Mouse (Mus musculus): ENCODE measurements around the gene E330034G19Rik. TPM values are rescaled to one million over a fixed set of nuclear protein-coding genes. Genes with fewer than 3 reads are reported as not detected.

E330034G19Rik gene
- 0.12 and 0.20 TPM in 2 replicates for polyA plus RNA-seq (2015; fragmentation: Nextera tagmentation; extraction: Ambion mirVana)

DNA sequence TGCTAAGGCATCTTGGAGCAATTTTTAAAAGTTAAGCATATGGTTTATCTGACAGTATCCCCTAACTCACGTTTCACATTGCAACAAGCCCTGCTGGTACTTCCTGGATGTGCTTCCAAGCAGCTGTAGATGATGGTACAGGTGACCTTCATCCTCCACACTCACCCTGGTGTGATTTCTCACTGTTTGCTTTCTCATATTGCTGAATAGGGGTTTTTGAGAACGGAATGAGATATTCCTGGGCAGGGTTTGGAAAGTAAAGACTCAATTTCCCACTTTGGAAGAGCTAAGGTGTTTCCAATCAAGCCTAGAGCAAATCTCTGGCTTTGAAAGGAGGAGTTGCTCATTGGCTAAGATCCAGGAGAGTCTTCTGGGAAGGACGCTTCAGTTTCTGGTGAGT is at the start of gene E330034G19Rik:
E330034G19Rik (plus strand) TSS at position 301 of the 400 bp plus-strand sequence.
- ATAC-seq (ENCODE audit: insufficient number of reproducible peaks, low FRiP score, low TSS enrichment, low read depth): no peak
- H3K4me3 ChIP-seq (replicated peaks): no peak within 1 kb of the TSS
- 46% methylated on average over 3 of the region's 3 CpGs for WGBS
- no peaks in the 10 kb centered on the region for H3K4me1 ChIP-seq
- no peaks in the 10 kb centered on the region for H3K27me3 ChIP-seq
- H3K9me3 ChIP-seq (replicated peaks): no peaks in the 10 kb centered on the region
- H3K9ac ChIP-seq: no peak within 1 kb of the TSS
- H3K27ac ChIP-seq (replicated peaks): no peak within 1 kb of the TSS
- no peaks in the 10 kb centered on the region for H3K36me3 ChIP-seq
- H3K4me2 ChIP-seq (replicated peaks): no peak within 1 kb of the TSS

DNA sequence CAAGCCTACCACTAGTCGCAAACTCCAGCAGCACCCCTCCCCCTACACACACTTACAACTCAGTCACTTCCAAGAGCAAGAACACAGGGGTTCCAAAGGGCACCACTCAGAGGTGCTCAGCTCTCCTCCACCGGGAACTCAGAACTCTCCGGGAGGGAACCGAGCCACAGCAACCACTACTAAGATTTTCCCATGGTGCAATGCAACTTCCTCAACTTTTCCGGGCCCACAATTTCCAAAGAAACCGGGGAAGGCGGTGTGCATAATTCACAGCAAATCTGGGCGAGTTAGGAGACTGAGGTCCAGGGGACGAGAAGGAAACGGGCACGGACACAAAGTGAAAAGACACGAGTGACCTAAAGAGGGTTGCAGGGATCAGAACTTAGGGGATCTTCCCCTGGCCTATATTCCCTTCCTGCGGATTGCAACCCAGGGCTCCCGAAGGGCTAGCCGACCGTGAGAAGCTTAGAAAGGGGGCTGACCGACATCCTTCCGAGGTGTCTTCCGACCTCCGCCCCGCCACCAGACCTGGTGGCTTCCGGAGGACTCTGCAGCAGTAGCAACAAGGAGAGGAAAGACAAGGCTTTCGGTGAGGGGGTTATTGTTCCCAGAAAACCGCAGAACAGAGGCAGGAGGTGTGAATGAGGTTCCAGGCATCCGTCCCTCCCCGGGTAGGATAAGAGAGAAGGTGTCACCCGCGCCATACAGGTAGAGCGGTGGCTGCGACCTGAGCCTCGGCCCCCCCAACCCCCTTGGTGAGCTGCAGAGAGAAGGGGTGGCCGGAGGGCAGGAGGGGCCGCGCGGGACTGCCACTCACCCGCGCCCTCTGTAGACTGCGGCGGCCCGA is 48.5 kb upstream of the E330034G19Rik start:
- H3K9ac ChIP-seq: peak overlapping the region; percentile 85
- H3K4me2 ChIP-seq (replicated peaks): peak overlapping the region; percentile 89
- H3K4me1 ChIP-seq: peaks cover 31% of the 10 kb centered on the region
- H3K4me3 ChIP-seq (replicated peaks): peak overlapping the region; percentile 84
- H3K36me3 ChIP-seq: peaks cover 8% of the 10 kb centered on the region; the same call in 1 of the 2 replicates
- no peak; the same call in 1 of the 2 replicates for ATAC-seq (ENCODE audit: insufficient number of reproducible peaks, low FRiP score, low TSS enrichment, low read depth)
- H3K27me3 ChIP-seq: no peaks in the 10 kb centered on the region
- peak overlapping the region; percentile 92 for H3K27ac ChIP-seq (replicated peaks)
- no peaks in the 10 kb centered on the region for H3K9me3 ChIP-seq (replicated peaks)
- under 1% methylated on average over 40 of the region's 40 CpGs for WGBS

DNA sequence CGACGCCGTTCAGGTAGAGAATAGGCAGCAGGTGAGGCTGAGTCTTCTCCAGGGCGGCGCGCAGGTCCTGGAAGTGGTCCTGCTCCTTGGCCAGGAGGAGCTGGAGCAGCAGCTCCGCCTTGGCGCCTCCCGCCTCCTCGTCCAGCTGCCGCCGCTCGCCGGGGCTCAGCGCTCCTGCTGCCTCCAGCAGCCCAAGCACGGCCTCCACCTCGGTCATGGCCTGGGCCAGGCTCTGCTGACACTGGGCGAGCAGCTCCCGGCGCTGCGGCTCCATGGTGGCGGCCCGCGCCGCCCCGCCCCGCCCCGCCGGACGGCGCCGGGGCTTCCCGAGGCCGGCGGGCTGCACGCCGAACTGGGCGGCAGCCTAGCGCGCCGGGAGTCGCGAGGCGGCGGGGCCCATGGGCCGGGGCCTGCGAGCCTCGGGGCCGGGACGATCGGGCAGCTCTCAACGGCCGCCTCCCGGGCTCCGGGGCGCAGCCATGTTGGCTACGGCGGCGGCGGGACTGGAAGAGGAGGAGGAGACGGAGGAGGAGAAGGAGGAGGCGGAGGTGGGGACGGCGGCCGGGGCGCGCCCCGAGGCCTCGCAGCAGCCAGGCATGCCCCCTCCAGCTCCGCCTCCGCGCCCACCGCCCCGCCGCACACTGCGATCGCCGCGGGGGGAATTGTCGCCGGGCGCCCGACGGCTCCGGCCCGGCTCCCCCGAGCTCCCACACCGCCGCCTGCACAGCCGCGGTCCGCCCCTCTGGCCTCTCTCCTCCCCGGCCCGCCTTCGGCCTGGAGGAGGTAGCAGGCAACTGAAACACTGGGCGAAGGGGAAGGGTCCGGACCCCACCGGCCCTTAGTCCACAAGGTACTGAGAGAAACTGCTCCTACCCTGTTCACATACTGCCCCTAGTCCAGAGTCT is 47.6 kb upstream of the E330034G19Rik start, which contains the start of gene Dlg5:
Dlg5 (minus strand) TSS at position 744 of the 905 bp plus-strand sequence.
- peaks cover 8% of the 10 kb centered on the region; the same call in 1 of the 2 replicates for H3K36me3 ChIP-seq
- ATAC-seq (ENCODE audit: insufficient number of reproducible peaks, low FRiP score, low TSS enrichment, low read depth): peak; percentile 88
- peak within 1 kb of the TSS; percentile 84 for H3K4me3 ChIP-seq (replicated peaks)
- H3K27ac ChIP-seq (replicated peaks): peak within 1 kb of the TSS; percentile 92
- WGBS: under 1% methylated on average over 74 of the region's 98 CpGs
- peak within 1 kb of the TSS; percentile 89 for H3K4me2 ChIP-seq (replicated peaks)
- no peaks in the 10 kb centered on the region for H3K9me3 ChIP-seq (replicated peaks)
- H3K9ac ChIP-seq: peak within 1 kb of the TSS; percentile 85
- H3K4me1 ChIP-seq: peaks cover 26% of the 10 kb centered on the region
- no peaks in the 10 kb centered on the region for H3K27me3 ChIP-seq

DNA sequence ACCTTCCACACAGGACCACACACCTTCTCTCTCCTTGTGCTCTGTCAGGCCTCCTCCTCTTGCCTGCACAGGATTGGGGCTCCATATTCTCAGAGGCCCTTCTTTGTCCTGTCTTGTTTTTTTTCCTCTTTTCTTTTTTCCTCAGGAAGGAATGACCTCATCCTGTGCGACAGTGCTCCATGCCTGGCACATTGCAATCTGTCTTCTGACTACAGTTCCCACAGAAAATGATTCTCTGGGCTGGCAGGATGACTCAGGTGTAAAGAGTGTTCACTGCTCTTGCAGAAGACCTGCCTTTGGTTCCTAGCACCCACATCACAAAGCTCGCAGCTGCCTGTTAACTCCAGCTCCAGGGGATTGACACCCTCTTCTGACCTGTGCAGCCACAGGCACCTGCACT is 43.1 kb upstream of the E330034G19Rik start:
- Histone ChIP-seq H3K27ac (replicated peaks) (no peak overlapping the region), H3K4me2 (replicated peaks) (no peak overlapping the region)

DNA sequence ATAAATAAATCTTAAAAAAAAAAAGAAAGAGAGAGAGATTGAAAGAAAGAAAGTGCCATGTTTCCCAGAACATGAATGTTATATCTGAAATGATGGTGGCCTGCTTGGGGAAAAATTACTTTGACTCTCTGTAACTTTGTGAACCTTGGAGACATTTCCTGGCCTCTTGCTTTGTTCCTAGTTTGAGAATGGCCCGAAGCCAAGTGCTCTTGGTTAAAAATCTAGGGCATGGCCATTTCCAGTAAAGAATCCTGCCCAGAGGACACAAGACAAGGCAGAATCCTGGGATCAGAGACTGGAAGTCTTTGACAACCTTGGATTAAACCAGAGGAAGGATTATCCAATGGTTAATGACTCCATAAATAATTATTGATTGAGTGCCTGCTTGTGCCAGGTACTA is 41.7 kb upstream of the E330034G19Rik start:
- no peaks in the 10 kb centered on the region for H3K36me3 ChIP-seq
- H3K27ac ChIP-seq (replicated peaks): no peak overlapping the region
- ATAC-seq (ENCODE audit: insufficient number of reproducible peaks, low FRiP score, low TSS enrichment, low read depth): no peak
- WGBS: 87% methylated on average over 1 of the region's 1 CpGs
- H3K4me3 ChIP-seq (replicated peaks): no peak overlapping the region
- no peaks in the 10 kb centered on the region for H3K27me3 ChIP-seq
- no peaks in the 10 kb centered on the region for H3K9me3 ChIP-seq (replicated peaks)
- H3K9ac ChIP-seq: no peak overlapping the region
- no peak overlapping the region for H3K4me2 ChIP-seq (replicated peaks)
- H3K4me1 ChIP-seq: peaks cover 33% of the 10 kb centered on the region

More for the DNA sequence above, 43.1 kb upstream of the E330034G19Rik start:
- Histone ChIP-seq H3K4me1 (peaks cover 34% of the 10 kb centered on the region), H3K4me3 (replicated peaks) (no peak overlapping the region), H3K9ac (no peak overlapping the region), H3K9me3 (replicated peaks) (no peaks in the 10 kb centered on the region), H3K36me3 (no peaks in the 10 kb centered on the region), H3K27me3 (no peaks in the 10 kb centered on the region)
- ATAC-seq (ENCODE audit: insufficient number of reproducible peaks, low FRiP score, low TSS enrichment, low read depth): no peak
- WGBS: 49% methylated on average over 2 of the region's 2 CpGs

DNA sequence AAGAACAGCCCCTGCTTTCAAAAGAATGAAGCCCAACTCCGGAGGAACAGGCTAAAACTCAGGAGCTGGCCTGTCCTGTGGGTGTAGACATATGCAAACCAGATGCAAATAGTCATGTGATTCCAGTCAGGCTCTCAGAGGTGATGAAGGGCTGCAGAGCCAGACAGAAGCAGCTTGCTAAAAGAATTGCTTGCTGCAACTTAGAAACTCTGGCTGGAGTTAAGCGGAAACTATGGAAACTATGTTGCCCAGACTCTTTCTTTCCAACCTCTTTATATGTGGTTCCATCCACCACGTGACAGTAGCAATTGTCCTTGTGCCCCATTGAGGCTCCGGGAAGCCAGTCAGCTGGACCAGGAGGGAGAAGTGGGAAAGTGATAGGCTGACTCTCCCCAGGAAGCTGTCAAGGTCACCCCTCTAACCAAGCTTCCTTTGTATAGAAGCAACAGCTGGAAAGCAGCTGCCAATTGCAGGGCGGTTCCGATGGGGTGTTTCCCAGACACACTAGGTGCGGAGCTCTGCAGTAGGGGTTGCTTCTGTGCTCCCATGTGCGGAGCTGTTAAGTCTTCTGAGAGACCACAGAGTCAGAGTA is 39.3 kb upstream of the E330034G19Rik start:
- WGBS: 3% methylated on average over 8 of the region's 8 CpGs
- no peaks in the 10 kb centered on the region for H3K27me3 ChIP-seq
- peak; percentile 88 for ATAC-seq (ENCODE audit: insufficient number of reproducible peaks, low FRiP score, low TSS enrichment, low read depth)
- H3K27ac ChIP-seq (replicated peaks): peak overlapping the region; percentile 91
- no peak overlapping the region for H3K9ac ChIP-seq
- peak overlapping the region; percentile 39 for H3K4me2 ChIP-seq (replicated peaks)
- peaks cover 26% of the 10 kb centered on the region for H3K4me1 ChIP-seq
- no peaks in the 10 kb centered on the region for H3K36me3 ChIP-seq
- no peak overlapping the region for H3K4me3 ChIP-seq (replicated peaks)
- no peaks in the 10 kb centered on the region for H3K9me3 ChIP-seq (replicated peaks)

DNA sequence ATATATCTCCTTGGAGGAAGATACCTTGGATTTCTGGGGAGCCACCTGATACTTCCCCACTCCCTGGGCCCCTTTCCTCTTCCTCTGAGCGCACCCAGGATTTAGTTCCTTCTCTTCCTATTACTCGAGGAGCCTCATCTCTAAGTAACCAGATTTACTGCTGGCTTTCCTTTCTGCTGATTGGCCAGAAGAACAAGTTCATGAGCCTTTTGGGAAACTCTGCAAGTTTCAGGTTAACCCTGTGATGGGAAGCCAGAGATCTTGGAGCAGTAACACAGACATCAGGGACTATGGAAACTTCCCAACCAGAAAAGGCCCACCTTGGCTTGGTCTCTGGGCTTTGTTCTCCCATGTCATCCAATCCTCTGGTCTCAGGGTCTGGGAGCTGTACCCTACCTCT is 37.1 kb upstream of the E330034G19Rik start:
- Histone ChIP-seq H3K4me3 (replicated peaks) (no peak overlapping the region), H3K27ac (replicated peaks) (no peak overlapping the region), H3K9me3 (replicated peaks) (no peaks in the 10 kb centered on the region), H3K9ac (no peak overlapping the region), H3K27me3 (no peaks in the 10 kb centered on the region), H3K4me2 (replicated peaks) (no peak overlapping the region), H3K4me1 (peaks cover 26% of the 10 kb centered on the region), H3K36me3 (no peaks in the 10 kb centered on the region)
- WGBS: 50% methylated on average over 2 of the region's 2 CpGs
- no peak for ATAC-seq (ENCODE audit: insufficient number of reproducible peaks, low FRiP score, low TSS enrichment, low read depth)

DNA sequence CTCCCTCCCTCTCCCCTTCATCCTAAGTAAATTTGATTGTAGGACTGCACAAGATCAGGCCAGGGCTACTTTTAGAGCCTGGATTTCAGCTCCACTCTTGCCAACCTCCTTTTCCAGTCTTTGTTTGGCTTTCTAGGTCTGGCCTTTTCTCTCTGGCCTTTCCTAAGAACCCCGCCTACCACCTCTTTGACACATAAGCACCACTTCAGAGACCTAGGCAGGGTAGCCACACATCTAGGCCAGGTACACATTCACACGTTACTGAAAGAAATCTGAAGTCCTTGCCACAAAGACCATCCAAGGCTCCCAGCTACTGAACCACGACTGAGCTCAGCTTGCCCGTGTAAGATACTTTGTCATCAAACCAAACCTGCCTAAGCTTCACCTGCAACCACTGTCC is 32.6 kb upstream of the E330034G19Rik start:
- Histone ChIP-seq H3K27me3 (no peaks in the 10 kb centered on the region), H3K9ac (no peak overlapping the region), H3K36me3 (no peaks in the 10 kb centered on the region), H3K4me2 (replicated peaks) (no peak overlapping the region), H3K4me3 (replicated peaks) (no peak overlapping the region), H3K4me1 (peaks cover 19% of the 10 kb centered on the region), H3K27ac (replicated peaks) (no peak overlapping the region), H3K9me3 (replicated peaks) (no peaks in the 10 kb centered on the region)
- ATAC-seq (ENCODE audit: insufficient number of reproducible peaks, low FRiP score, low TSS enrichment, low read depth): no peak
- WGBS: 74% methylated on average over 4 of the region's 4 CpGs

DNA sequence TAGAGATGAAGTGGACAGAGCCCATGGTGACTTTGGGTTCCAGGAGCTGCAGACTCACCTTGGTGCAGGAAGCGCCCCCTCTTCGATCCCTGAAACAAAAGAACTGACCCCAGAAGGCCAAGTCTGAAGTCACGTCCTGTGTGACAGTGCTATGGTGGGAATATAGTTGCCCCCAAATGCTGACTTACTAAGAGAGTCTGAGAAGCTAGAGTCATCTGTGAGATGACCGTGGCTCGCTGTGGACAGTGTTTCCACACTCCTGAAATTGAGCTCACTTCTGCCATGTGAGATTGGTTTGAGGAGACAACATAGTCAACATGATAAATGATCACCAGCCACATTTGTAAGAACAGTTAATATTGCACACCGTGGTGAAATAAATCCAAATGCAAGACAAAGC is 30.6 kb upstream of the E330034G19Rik start:
- Histone ChIP-seq H3K9ac (no peak overlapping the region), H3K4me2 (replicated peaks) (no peak overlapping the region), H3K27me3 (no peaks in the 10 kb centered on the region), H3K9me3 (replicated peaks) (no peaks in the 10 kb centered on the region), H3K36me3 (no peaks in the 10 kb centered on the region), H3K4me3 (replicated peaks) (no peak overlapping the region), H3K27ac (replicated peaks) (peak overlapping the region; percentile 63), H3K4me1 (peaks cover 15% of the 10 kb centered on the region)
- no peak for ATAC-seq (ENCODE audit: insufficient number of reproducible peaks, low FRiP score, low TSS enrichment, low read depth)
- WGBS: 57% methylated on average over 6 of the region's 6 CpGs

DNA sequence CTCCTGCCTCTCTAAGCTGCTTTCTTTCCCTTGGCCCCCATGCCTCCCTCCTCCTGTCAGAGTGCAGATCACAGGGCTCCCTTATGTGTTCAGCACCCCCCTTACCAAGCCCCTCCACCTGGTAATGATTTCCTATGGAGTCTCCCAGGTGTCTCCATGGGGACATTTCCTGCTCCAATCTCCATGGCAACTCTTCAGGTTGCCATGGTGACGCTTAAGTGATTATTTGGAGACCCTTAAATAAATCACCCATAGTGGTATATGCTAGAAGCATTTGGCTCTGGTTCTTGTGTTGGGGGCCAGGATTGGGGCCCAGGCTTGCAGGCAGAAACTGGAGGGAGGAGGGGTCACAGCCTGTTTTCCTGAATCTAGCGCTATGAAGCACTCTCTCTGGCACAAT is 30.1 kb upstream of the E330034G19Rik start:
- Histone ChIP-seq H3K27ac (replicated peaks) (peak overlapping the region; percentile 63), H3K4me1 (peaks cover 15% of the 10 kb centered on the region), H3K9ac (no peak overlapping the region), H3K27me3 (no peaks in the 10 kb centered on the region), H3K9me3 (replicated peaks) (no peaks in the 10 kb centered on the region), H3K36me3 (no peaks in the 10 kb centered on the region), H3K4me2 (replicated peaks) (no peak overlapping the region), H3K4me3 (replicated peaks) (no peak overlapping the region)
- 35% methylated on average over 2 of the region's 2 CpGs for WGBS
- ATAC-seq (ENCODE audit: insufficient number of reproducible peaks, low FRiP score, low TSS enrichment, low read depth): peak; percentile 74

DNA sequence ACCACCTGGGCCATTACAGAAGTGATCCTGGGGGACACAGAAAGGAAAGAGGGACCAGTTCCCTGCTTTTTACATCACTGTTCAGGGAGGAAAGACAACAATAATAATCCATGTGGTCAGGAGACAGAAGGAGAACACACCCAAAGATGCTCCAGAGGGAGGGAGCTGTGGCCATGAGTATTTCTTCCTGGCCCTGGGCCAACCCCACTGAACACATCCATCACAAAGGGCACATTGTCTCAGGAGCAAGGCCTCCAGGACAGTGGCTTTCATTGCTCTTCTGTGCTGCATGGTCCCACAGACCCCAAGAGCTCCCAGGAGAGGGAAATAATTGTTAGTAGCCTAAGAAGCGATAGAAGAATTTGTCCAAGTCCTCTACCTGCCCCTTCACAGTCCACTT is 23.4 kb upstream of the E330034G19Rik start:
- ATAC-seq (ENCODE audit: insufficient number of reproducible peaks, low FRiP score, low TSS enrichment, low read depth): no peak
- Histone ChIP-seq H3K9ac (no peak overlapping the region), H3K4me3 (replicated peaks) (no peak overlapping the region), H3K4me1 (no peaks in the 10 kb centered on the region), H3K27ac (replicated peaks) (no peak overlapping the region), H3K4me2 (replicated peaks) (no peak overlapping the region), H3K9me3 (replicated peaks) (no peaks in the 10 kb centered on the region), H3K27me3 (no peaks in the 10 kb centered on the region), H3K36me3 (no peaks in the 10 kb centered on the region)
- WGBS: 70% methylated on average over 1 of the region's 1 CpGs

All from embryonic facial prominence, embryonic 15.5 days (tissue).